Mouse (Mus musculus) megakaryocyte, embryonic 14.5 days (primary cell): ENCODE measurements around the gene Gm11444.

ENCODE experiments used
- FLI1 ChIP-seq: IDR thresholded peaks from 2 replicates; pipeline ENCODE4 v1.6.1; 2012; ENCODE audit warnings: low read length, inconsistent platforms, mixed read lengths
- GATA1 ChIP-seq: IDR thresholded peaks from 3 replicates; pipeline ENCODE4 v1.6.1; 2012; ENCODE audit warnings: mixed read lengths, low read length, inconsistent platforms, borderline replicate concordance

GRCm38 (mm10) chr11:85821659-85822058 is 28.5 kb downstream of the Gm11444 start:
- TF ChIP-seq GATA1 (no peak), FLI1 (no peak)
